Mouse (Mus musculus) NIH3T3 (cell line): ENCODE data around the gene Tubd1.
A peak's percentile ranks its signal among the peaks of the same experiment; 100 is the strongest.

ENCODE experiments used
- DNase-seq: peaks from one replicate; pipeline ENCODE4 v3.0.0-alpha.2; 2012; ENCODE audit warnings: low read depth

The Tubd1 gene

GRCm38 (mm10) chr11:86558258-86558657 is 13.5 kb downstream of the Tubd1 start:
- no peak for DNase-seq

GRCm38 (mm10) chr11:86568425-86568824 is 23.6 kb downstream of the Tubd1 start:
- DNase-seq, result peak; percentile 66

- peak; percentile 76 for DNase-seq
These were observed 25.5 kb downstream of the Tubd1 start for GRCm38 (mm10) chr11:86570261-86570746.

- DNase-seq, result peak; percentile 84
These were observed 26.5 kb downstream of the Tubd1 start for GRCm38 (mm10) chr11:86571047-86571855.

GRCm38 (mm10) chr11:86571871-86572270 is 27.1 kb downstream of the Tubd1 start:
- DNase-seq, result peak; percentile 66

- no peak for DNase-seq
These were observed 27.8 kb downstream of the Tubd1 start for GRCm38 (mm10) chr11:86572623-86573022.

GRCm38 (mm10) chr11:86573646-86574231 is 28.9 kb downstream of the Tubd1 start:
- DNase-seq, result no peak

GRCm38 (mm10) chr11:86574408-86574807 is 29.6 kb downstream of the Tubd1 start:
- no peak for DNase-seq

- DNase-seq, result no peak
These were observed 31.0 kb downstream of the Tubd1 start for GRCm38 (mm10) chr11:86575632-86576378.

GRCm38 (mm10) chr11:86577231-86577630 is 32.4 kb downstream of the Tubd1 start:
- peak; percentile 78 for DNase-seq

- peak; percentile 53 for DNase-seq
These were observed 33.5 kb downstream of the Tubd1 start for GRCm38 (mm10) chr11:86578106-86578808.

- peak; percentile 83 for DNase-seq
These were observed 34.3 kb downstream of the Tubd1 start for GRCm38 (mm10) chr11:86578809-86579730.

- peak; percentile 61 for DNase-seq
These were observed 35.0 kb downstream of the Tubd1 start for GRCm38 (mm10) chr11:86579731-86580318.

- DNase-seq, result peak; percentile 68
These were observed 35.7 kb downstream of the Tubd1 start for GRCm38 (mm10) chr11:86580319-86581113.

- DNase-seq, result peak; percentile 83
These were observed 36.5 kb downstream of the Tubd1 start for GRCm38 (mm10) chr11:86581250-86581753.

- peak; percentile 69 for DNase-seq
These were observed 37.3 kb downstream of the Tubd1 start for GRCm38 (mm10) chr11:86581943-86582542.

GRCm38 (mm10) chr11:86582543-86583260 is 37.9 kb downstream of the Tubd1 start:
- no peak for DNase-seq

GRCm38 (mm10) chr11:86583313-86583825 is 38.6 kb downstream of the Tubd1 start:
- DNase-seq, result peak; percentile 45
